Mouse (Mus musculus) splenic B cell, adult 2 months (primary cell): Measurements from ENCODE around the gene Ccdc81.

Experiments used
- DNase-seq: peaks from one replicate; pipeline ENCODE4 v3.0.0-alpha.2; 2011; ENCODE audit warnings: low read depth, low spot score
- H3K27me3 ChIP-seq: 2 replicates; pipeline ENCODE4 v1.6.1; 2012; ENCODE audit warnings: mild to moderate bottlenecking, low read length, moderate library complexity, mixed read lengths; ENCODE audit not compliant: control insufficient read depth, poor library complexity, insufficient read depth, severe bottlenecking
- H3K36me3 ChIP-seq: 2 replicates; pipeline ENCODE4 v1.6.1; 2012; ENCODE audit warnings: mild to moderate bottlenecking, low read length, moderate library complexity, mixed read lengths; ENCODE audit not compliant: control insufficient read depth, poor library complexity, insufficient read depth, severe bottlenecking

The Ccdc81 gene

DNA sequence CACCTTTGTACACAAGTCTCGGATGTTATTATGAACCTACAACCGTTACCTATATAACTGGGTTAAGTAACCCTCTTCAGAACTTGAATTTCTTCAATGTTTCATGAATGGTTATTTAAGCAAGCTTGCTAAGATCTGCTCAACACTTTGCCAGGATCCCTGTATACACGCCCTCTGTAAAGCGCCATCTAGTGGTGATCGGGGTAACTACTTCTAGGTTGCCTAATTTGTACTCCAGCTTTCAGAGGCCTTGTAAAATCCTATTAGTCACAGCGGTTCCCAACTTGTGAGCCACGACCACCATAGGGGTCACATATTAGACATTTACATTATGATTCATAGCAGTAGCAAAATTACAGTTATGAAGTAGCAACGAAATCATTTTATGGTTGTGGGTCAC lies 4.5 kb upstream of the Ccdc81 start:
- DNase-seq, result peak; percentile 76

DNA sequence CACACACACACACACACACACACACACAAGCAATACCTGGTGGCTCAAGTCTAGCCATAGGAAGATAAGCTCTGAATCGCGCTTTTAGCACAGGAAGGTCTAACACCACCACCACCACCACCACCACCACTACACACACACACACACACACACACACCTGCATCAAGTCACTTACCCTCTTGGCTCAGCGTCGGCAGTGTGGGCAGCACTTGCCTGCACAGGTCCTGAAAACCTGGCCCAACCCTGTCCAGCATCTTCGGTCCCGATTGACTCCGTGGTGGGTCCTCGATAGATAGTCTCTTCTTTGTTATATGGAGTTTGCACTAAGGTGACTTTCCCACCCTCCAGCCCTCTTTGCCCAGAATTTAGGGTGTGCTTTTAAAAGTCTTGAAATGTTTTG lies 422 bp downstream of the Ccdc81 start:
- no peaks in the 10 kb centered on the region for H3K27me3 ChIP-seq
- no peaks in the 10 kb centered on the region for H3K36me3 ChIP-seq
- no peak for DNase-seq

More for the DNA sequence above, 4.5 kb upstream of the Ccdc81 start:
- H3K36me3 ChIP-seq, result no peaks in the 10 kb centered on the region
- H3K27me3 ChIP-seq, result no peaks in the 10 kb centered on the region

DNA sequence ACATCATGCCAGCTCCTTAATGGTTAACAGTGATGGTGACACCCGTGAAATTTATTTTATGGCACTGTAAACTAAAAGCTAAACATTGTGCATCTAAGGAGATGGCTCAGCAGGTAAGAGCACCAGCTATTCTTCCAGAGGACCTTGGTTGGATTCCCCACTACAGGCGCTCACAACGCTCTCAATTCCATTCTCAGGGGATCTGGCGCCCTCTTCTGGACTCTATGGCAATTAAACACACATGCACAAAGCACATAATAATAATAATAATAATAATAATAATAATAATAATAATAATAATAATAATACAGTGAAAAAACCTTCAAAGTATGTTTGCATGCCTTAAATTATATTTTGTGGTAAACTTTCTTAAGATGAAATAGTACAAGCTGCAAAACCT lies 11.6 kb downstream of the Ccdc81 start:
- Histone ChIP-seq H3K36me3 (no peaks in the 10 kb centered on the region), H3K27me3 (no peaks in the 10 kb centered on the region)
- peak; percentile 16 for DNase-seq

DNA sequence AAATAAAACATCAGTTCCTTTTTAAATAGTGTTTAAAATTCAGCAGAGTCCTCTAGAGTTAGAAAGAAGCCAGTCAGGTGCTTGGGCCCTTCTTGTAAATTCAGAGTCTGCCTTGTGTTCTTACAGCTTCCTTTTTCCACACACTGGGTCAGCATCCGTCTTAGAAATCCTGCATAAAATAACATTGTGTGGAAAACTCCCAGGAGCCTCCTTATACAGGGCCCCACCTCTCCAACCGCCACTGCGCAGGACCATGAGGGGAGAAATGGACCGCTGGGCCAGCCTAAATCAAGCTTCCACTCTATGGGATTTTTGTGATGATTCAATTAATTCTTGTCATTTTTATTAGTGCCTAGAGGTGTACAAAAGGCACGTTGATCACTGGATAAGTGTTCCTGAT lies 12.0 kb downstream of the Ccdc81 start:
- DNase-seq, result no peak
- H3K36me3 ChIP-seq, result no peaks in the 10 kb centered on the region

DNA sequence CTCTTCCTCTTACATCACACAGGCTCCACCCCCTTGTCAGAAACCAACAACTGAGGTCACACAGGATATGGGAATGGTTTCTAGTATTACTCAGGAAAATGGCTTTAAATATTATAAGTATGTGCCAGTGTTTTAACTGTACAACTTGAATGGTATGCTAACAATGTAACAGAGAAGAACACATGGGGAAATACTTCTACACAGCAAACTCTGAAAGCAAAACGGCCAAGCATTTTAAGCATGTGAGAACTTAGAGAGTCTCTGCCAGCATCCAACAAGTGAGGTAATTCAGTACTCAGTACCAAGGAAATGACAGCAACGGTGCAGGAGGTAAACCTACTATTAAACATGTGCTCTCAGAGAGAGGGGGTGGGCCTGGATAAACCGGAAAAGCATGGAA lies 18.9 kb downstream of the Ccdc81 start:
- DNase-seq, result no peak
- no peaks in the 10 kb centered on the region for H3K36me3 ChIP-seq
- H3K27me3 ChIP-seq, result no peaks in the 10 kb centered on the region

More for the DNA sequence above, 12.0 kb downstream of the Ccdc81 start:
- no peaks in the 10 kb centered on the region for H3K27me3 ChIP-seq

DNA sequence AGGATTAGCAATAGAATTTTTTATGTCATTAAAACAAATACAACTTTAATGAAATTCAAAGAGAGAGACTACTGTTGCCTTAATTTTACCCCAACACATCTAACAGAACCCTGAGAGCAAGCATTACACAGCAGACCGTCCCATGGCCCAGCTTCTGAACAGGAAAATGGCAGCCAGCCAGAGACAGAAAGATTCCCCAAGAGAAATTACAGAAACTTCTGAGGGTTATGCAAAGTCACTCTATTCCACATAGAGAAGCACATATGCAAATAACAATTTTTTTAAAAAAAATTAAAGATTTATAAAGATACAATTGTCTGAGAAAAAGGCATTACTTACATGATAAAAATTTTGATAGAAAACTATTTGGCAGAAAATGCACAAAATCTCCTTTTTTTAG lies 23.7 kb downstream of the Ccdc81 start:
- DNase-seq, result no peak
- H3K27me3 ChIP-seq, result no peaks in the 10 kb centered on the region

DNA sequence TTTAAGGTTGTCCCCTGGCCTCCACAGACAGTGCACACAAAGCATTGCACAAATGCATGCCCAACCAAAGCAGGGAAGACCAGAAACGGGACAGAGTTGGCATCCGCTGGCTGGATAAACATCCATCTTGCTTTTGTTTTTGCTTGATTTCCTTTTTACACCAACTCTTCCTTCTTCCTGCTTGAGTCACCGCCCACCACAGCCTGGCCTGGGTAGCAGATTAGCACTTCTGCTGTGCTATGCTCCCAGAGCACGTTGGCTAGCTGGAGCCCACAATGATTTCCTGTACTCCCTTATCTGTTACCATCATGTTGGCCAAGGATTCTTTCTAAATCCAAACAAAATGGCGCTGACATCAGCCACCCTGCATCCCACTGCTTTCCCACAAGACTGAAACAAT lies 36.2 kb downstream of the Ccdc81 start:
- no peak for DNase-seq
- Histone ChIP-seq H3K36me3 (no peaks in the 10 kb centered on the region), H3K27me3 (no peaks in the 10 kb centered on the region)

More for the DNA sequence above, 23.7 kb downstream of the Ccdc81 start:
- no peaks in the 10 kb centered on the region for H3K36me3 ChIP-seq

DNA sequence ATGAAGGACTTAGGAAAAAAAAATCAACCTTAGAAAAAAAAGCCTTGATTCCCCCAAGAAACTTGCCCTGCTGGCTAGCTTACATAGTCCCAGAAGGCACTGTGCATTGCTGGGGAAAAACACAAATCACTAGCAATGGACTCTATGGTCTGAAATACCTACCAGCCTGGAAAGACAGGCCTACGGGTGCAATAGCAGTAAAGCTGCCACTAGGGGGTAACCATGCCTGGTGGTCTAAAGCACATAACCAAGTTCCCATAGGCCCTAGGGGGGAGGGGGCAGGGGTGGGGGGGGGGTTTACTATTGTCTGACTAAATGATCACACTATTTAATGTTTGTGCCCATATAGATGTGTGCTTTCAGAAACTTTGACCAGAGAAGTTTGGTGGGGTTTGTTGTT lies 38.7 kb downstream of the Ccdc81 start:
- Histone ChIP-seq H3K36me3 (no peaks in the 10 kb centered on the region), H3K27me3 (no peaks in the 10 kb centered on the region)
- no peak for DNase-seq

DNA sequence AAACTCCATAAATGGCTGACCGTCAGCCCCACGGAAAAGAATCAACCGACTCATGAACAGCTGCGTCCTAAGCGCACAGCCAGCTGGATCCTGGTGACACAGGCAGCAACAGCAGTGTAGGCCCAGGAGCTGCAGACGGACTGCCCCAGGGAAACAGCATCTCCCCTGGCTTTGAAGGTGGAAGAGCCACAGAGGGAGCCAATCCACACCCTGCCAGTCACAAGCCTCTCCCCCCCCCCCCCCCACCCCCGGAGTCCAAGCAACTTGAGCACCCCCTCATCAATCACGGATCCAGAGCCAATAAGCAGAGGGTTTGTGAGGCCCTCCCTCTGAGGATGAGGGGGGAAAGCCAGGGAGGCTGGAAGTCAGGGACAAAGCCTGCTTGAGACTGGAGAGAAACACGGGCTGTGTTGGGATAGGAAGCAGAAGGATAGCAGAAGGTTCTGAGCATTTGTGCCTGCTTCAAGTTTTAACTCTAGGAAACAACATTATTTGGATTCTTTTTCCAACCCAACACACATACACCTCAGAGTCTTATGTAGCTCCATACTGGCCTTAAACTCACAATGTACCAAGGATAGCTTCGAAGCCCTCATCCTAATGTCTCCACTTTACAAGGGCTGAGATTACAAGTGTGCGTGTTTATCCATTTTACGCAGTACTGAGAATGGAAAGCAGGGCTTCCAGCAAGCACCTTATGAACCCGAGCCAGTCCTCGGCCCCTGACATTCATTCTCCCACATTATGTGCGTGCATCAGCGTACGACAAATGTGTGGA lies 46.8 kb downstream of the Ccdc81 start:
- no peak for DNase-seq
- H3K36me3 ChIP-seq, result no peaks in the 10 kb centered on the region

DNA sequence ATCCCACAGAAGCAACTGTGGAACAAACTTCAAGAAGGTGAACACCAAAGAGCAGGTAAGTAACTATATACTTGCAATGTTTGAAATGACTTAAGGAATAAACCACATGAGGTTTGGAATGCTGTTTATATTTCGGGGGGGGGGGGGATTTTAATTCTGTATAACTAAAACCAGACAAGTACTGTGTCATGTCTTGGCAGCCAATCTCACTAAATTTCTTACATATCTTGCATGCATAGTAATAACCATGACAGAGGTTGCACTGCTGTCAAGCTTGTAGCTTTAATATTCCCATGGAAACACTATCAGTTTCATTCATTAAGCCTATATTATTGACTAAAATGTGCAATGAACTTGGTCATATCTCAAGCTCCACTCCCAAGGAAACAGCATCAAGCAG lies 48.2 kb downstream of the Ccdc81 start:
- Histone ChIP-seq H3K27me3 (no peaks in the 10 kb centered on the region), H3K36me3 (no peaks in the 10 kb centered on the region)
- DNase-seq, result no peak

More for the DNA sequence above, 46.8 kb downstream of the Ccdc81 start:
- H3K27me3 ChIP-seq, result no peaks in the 10 kb centered on the region

DNA sequence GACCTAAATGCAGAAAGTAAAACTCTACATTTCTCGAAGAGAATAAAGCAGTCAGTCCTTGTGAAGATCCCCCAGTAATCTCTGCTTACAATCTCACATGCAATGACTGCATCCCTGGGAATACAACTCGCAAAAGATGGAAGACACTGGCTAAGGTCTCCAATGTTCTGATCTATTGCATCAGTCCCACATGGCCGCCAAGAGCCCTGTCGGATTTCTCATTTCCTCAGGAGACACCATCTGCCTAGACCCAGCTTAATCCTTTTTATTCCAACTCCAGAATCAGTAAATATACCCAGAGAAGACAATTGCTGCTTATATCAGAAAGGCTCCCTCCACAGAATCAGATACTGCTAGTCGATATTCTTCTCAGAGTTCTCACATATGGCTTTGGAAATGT lies 50.3 kb downstream of the Ccdc81 start:
- Histone ChIP-seq H3K36me3 (no peaks in the 10 kb centered on the region), H3K27me3 (no peaks in the 10 kb centered on the region)
- DNase-seq, result no peak

DNA sequence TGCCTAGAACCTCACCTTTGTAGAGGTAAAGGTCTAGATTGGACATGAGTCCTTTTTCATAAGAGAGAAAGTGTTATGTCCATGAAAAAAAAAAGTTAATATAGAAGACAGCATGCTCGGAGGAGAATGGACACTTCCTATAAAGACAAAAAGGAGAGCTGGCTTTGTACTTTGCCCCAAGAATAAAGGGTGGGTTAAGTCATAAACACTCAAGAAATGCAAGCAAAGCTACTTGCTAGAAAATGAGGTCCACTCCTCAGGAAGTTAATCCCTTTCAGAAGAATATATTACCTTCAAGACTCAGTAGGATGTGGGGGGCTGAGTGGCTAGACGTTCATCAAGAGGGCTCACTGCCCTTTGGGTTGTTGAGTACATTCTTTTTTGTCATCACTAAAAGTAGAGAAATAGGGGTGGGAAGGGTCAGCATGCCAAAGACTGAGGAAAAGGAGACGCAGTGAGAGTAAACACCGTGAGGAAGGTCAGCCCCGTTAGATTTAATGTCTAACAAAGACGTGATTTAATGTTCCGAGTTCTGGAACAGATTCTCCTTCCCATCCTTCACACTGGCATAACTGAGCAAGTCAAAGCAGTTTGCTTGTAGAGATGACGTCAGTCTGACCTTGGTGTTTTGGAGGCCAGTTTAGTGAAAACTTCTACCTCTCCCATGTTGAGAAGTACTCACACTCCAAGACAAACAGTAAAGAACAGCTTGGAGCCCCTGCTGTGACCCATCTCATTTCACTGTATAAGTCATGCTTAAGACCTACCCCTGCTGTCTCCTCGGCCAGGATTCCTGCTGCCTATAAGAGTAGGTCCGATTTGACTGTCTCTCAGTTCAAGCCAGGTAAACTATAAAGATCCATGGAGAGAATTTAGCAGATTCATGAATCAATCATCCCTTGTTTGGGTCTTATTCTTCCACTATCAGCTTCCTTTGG lies 51.0 kb downstream of the Ccdc81 start:
- Histone ChIP-seq H3K36me3 (no peaks in the 10 kb centered on the region), H3K27me3 (no peaks in the 10 kb centered on the region)
- no peak for DNase-seq

DNA sequence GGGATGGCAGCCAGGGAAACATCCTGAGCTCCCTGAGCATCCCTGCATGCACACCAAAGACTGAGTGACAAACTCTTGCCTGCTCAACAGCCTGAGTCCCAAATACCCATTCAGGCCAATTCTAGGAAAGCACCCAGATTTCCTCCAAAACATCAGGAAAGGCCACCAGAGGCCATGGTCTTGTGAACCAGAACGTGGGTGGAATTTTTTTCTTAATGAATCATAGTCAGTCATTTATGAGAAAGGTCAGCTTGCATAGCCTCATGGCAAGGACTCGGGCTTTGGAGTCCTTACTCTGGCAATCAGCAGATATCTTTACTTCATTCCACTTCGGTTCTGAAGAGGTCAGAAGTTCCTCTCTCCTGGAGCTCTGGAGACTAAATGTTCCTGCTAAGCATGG lies 52.9 kb downstream of the Ccdc81 start:
- Histone ChIP-seq H3K27me3 (no peaks in the 10 kb centered on the region), H3K36me3 (no peaks in the 10 kb centered on the region)
- no peak for DNase-seq

DNA sequence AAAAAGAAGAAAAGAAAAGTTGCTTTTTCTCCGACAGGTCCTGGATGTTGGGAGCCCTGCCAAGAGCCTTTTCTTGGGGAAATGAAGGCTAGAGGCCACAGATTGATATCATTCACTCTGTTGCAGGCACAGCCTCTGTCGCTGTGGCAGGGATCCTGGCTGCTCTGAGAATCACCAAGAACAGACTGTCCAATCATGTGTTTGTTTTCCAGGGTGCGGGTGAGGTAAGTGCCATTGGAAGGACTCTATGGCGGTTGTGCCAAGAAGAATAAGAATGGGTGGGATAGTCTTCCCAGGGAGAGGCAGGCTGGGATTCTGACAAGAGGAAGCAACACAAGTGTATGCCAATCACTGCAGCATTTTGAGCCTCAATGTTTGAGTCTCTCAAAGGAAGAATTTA lies 57.8 kb downstream of the Ccdc81 start:
- Histone ChIP-seq H3K27me3 (no peaks in the 10 kb centered on the region), H3K36me3 (no peaks in the 10 kb centered on the region)
- no peak for DNase-seq

DNA sequence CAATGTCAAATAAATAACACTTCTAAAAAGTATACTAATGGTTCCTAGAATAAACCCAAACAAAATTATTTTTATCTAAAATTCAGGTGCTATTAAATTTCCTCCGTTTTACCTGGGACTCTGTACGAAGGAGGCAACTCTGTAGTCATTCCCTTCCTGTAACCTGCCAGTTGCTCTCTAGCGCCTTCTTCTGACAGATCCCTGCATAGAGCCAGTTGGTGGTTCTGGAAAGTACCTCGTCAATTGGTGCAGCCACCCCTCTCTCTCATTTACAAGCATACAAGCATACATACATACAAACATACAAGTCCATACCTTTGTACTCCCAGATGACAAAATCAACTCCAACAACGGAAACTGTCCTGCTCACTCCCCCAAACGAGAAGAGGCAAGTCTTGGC lies 59.9 kb downstream of the Ccdc81 start:
- DNase-seq, result peak; percentile 53
- no peaks in the 10 kb centered on the region for H3K36me3 ChIP-seq
- no peaks in the 10 kb centered on the region for H3K27me3 ChIP-seq
